Mouse (Mus musculus) heart, embryonic 16.5 days (tissue): ENCODE data around the gene Cldn9. TPM values are rescaled to one million over a fixed set of nuclear protein-coding genes. Genes with fewer than 3 reads are reported as not detected.

Experiments used
- ATAC-seq: fragments of 200-750 bp; cut with Nextera tagmentation; replicated peaks from 2 replicates; pipeline ENCODE4 v1.8.0; 2017; ENCODE audit warnings: moderate number of reproducible peaks; ENCODE audit not compliant: insufficient read depth, low FRiP score; ENCODE audit errors: extremely low read depth
- H3K27ac ChIP-seq: fragments of 300-500 bp; sonication (generic); 2 replicates; pipeline ENCODE4 v1.5.1; 2014; ENCODE audit warnings: mild to moderate bottlenecking, low read length, control low read depth, moderate library complexity
- H3K27me3 ChIP-seq: fragments of 300-500 bp; sonication (generic); 2 replicates; pipeline ENCODE4 v1.6.1; 2014; ENCODE audit warnings: low read length, mixed read lengths; ENCODE audit not compliant: control insufficient read depth, insufficient read depth
- H3K36me3 ChIP-seq: fragments of 300-500 bp; sonication (generic); 2 replicates; pipeline ENCODE4 v1.6.1; 2014; ENCODE audit not compliant: control insufficient read depth, insufficient read depth
- H3K4me1 ChIP-seq: fragments of 300-500 bp; sonication (generic); 2 replicates; pipeline ENCODE4 v1.6.1; 2014; ENCODE audit warnings: low read length, mixed read lengths; ENCODE audit not compliant: control insufficient read depth, insufficient read depth
- H3K4me2 ChIP-seq: fragments of 300-500 bp; sonication (generic); 2 replicates; pipeline ENCODE4 v1.6.1; 2014; ENCODE audit warnings: low read depth, mild to moderate bottlenecking, control low read depth, low read length
- H3K4me3 ChIP-seq: fragments of 300-500 bp; sonication (generic); 2 replicates; pipeline ENCODE4 v1.5.1; 2014; ENCODE audit warnings: mild to moderate bottlenecking, control low read depth, low read length
- H3K9ac ChIP-seq: fragments of 300-500 bp; sonication (generic); 2 replicates; pipeline ENCODE4 v1.6.1; 2014; ENCODE audit warnings: low read length, control low read depth
- H3K9me3 ChIP-seq: fragments of 300-500 bp; sonication (generic); replicated peaks from 2 replicates; pipeline ENCODE4 v1.6.1; 2016; ENCODE audit warnings: low read length; ENCODE audit not compliant: control insufficient read depth
- WGBS: fragments of 180-500 bp; shearing (Covaris S2); extraction: QIAGEN DNeasy Blood & Tissue Kit; methylation state at CpG from one replicate; pipeline ENCODE4 v1.1.7; 2014; 5-methylcytosine and 5-hydroxymethylcytosine counted together
- polyA plus RNA-seq: library from polyadenylated mRNA; unstranded; fragments of >200 nt; fragmentation: Nextera tagmentation; extraction: Ambion mirVana; gene quantifications from 2 replicates; pipeline ENCODE4 v1.2.1, GENCODE M21; 2015

Cldn9 gene
- polyA plus RNA-seq, 1 experiment from 2014 or later = 0.22 TPM

- 48% methylated on average over 2 of the region's 2 CpGs for WGBS
- ATAC-seq = no peak
- Histone ChIP-seq H3K9ac (no peak overlapping the region), H3K36me3 (no peaks in the 10 kb centered on the region), H3K4me3 (no peak overlapping the region), H3K9me3 (no peaks in the 10 kb centered on the region), H3K4me1 (no peaks in the 10 kb centered on the region), H3K27me3 (peaks cover 4% of the 10 kb centered on the region; the same call in 1 of the 2 replicates), H3K27ac (no peak overlapping the region), H3K4me2 (no peak overlapping the region)
These were observed 33.2 kb upstream of the Cldn9 start for GRCm38 (mm10) chr17:23717003-23717402.

- no peak; the same call in 1 of the 2 replicates for ATAC-seq
- H3K4me3 ChIP-seq = no peak overlapping the region
- H3K27me3 ChIP-seq = peaks cover 11% of the 10 kb centered on the region
- H3K4me1 ChIP-seq = no peaks in the 10 kb centered on the region
- no peak overlapping the region for H3K27ac ChIP-seq
- H3K36me3 ChIP-seq = no peaks in the 10 kb centered on the region
- H3K9ac ChIP-seq = no peak overlapping the region
- H3K9me3 ChIP-seq = no peaks in the 10 kb centered on the region
- H3K4me2 ChIP-seq = no peak overlapping the region
- WGBS = 0% methylated on average over 3 of the region's 3 CpGs
These were observed 22.4 kb upstream of the Cldn9 start for GRCm38 (mm10) chr17:23706212-23706611.

GRCm38 (mm10) chr17:23705525-23706104 lies 21.8 kb upstream of the Cldn9 start:
- H3K27me3 ChIP-seq = peaks cover 16% of the 10 kb centered on the region

DNA sequence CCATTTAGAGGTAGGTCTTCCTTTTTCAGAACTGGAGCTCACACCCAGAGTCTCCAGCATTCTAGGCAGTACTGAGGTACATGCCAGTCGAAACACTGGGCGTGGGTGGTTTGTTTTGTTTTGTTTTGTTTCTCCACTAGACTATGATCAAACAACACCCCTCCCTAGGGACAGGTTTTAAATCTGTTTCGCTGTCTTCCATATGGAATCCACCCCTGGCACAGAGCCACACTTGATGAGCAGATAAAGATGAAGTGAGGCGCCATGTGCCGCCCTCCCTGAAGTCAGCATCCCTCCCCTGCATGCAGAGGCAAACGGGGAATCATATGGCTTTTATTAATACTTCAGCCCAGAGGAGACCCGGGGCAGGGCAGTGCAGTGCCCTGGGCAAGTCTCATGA lies 20.9 kb upstream of the Cldn9 start:
- Histone ChIP-seq H3K4me1 (0 out of 2 replicates have a peak, but pooled peaks cover 3% of the 10 kb centered on the region), H3K9me3 (no peaks in the 10 kb centered on the region), H3K4me3 (no peak overlapping the region), H3K36me3 (no peaks in the 10 kb centered on the region), H3K27ac (no peak overlapping the region), H3K4me2 (no peak overlapping the region), H3K27me3 (peaks cover 16% of the 10 kb centered on the region), H3K9ac (no peak overlapping the region)
- whole genome bisulfite sequencing = 53% methylated on average over 7 of the region's 7 CpGs
- ATAC-seq = no peak

More at GRCm38 (mm10) chr17:23705525-23706104, 21.8 kb upstream of the Cldn9 start:
- no peak overlapping the region for H3K4me2 ChIP-seq
- H3K4me1 ChIP-seq = no peaks in the 10 kb centered on the region
- no peak for ATAC-seq
- no peaks in the 10 kb centered on the region for H3K9me3 ChIP-seq
- no peak overlapping the region for H3K27ac ChIP-seq
- H3K36me3 ChIP-seq = no peaks in the 10 kb centered on the region
- H3K9ac ChIP-seq = no peak overlapping the region
- 69% methylated on average over 7 of the region's 7 CpGs for WGBS
- no peak overlapping the region for H3K4me3 ChIP-seq

DNA sequence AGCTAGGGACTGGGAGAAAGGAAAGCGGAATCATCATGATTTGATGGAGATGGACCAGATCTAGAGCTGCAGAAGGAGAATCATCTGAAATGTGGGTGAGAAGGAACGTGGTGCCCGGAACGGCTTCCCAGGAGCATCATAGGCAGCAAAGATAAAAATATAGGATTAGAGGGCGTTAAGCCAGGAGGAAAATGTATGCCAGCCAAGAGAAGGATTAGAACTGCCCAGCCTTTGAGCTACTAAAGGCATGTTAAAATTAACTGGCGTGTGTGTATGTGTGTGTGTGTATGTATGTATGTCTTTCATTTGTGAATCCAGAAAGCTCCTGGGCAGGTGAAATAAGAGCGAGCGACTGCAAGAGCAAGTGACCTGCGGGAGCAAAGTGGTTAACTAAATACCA lies 19.5 kb upstream of the Cldn9 start:
- 76% methylated on average over 9 of the region's 9 CpGs for WGBS
- no peak overlapping the region for H3K4me2 ChIP-seq
- H3K9me3 ChIP-seq = no peaks in the 10 kb centered on the region
- H3K36me3 ChIP-seq = no peaks in the 10 kb centered on the region
- peaks cover 8% of the 10 kb centered on the region; the same call in 1 of the 2 replicates for H3K4me1 ChIP-seq
- no peak overlapping the region for H3K27ac ChIP-seq
- no peak for ATAC-seq
- H3K4me3 ChIP-seq = no peak overlapping the region
- peaks cover 25% of the 10 kb centered on the region for H3K27me3 ChIP-seq
- no peak overlapping the region for H3K9ac ChIP-seq

DNA sequence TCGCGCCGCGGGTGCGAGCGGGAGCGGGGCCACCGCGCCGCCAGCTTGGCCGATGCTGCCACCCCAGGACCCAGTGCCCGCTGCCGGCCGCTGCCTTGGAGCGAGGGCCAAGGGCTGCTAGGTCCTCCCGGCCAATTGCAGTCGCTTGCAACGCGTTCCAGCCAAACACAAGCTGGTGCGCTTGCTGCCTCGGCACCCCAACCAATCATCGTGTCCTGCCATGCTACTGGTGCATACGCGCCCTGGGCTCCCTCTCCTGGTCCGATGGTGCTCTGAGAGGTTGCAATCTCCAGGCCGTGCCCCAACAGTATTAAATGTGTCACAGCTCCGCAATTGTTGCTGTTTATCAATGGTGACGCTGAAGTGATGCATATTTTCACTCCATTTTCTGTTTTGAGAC lies 16.3 kb upstream of the Cldn9 start:
- ATAC-seq = peak; percentile 97
- Histone ChIP-seq H3K27me3 (peaks cover 28% of the 10 kb centered on the region), H3K9ac (peak overlapping the region; percentile 72), H3K4me3 (peak overlapping the region; percentile 70), H3K36me3 (no peaks in the 10 kb centered on the region), H3K4me2 (peak overlapping the region; percentile 100), H3K4me1 (peaks cover 8% of the 10 kb centered on the region; the same call in 1 of the 2 replicates), H3K9me3 (no peaks in the 10 kb centered on the region), H3K27ac (no peak overlapping the region)
- WGBS = 1% methylated on average over 28 of the region's 28 CpGs

DNA sequence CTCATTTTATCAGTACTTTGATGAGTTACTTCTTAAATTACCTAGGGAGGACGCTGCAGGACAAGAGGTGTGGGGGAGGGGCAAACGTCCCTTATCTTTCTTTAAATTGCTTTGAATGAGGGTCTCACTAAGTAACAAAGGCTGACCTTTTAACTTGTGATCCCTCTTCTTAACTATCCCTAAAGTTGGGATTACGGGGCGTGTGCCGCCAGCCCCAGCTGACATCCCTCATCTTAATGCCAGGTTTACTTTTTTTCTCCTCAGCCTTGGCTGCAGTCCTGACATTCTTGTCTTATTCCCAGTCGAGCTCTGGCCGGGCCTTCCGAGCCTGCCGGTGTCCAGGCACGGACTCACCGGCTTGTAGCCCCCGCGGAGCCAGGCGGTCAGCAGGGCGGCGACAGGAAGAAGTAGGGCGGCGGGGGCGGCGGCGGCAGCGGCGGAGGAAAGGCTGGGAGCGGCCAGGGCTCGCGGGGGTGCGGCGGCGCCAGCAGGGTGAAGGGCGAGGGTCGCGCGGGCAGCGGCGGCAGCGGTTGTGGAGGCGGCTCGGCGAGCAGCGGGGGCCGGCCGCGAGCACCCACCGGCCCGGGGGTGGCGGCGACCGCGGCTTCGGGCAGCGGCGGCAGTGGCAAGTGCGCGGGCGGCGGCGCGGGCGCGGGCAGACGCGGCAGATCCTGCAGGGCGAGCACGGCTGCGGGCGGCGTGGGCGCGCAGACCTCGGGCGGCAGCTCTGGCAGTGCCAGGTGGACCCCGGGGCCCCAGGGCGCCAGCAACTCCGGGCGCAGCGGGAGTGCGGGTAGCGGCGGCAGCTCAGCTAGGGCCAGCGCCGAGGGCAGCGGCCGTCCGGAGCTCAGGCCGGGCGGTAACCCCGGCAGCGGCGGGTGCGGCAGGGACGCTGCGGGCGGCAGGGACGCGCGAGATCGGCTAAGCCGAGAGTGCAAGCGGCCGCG lies 15.6 kb upstream of the Cldn9 start:
- ATAC-seq = 0 out of 2 replicates have a peak, but pooled peaks have one; percentile 4
- H3K4me2 ChIP-seq = peak overlapping the region; percentile 100
- peak overlapping the region; percentile 70 for H3K4me3 ChIP-seq
- H3K4me1 ChIP-seq = peaks cover 8% of the 10 kb centered on the region; the same call in 1 of the 2 replicates
- H3K36me3 ChIP-seq = no peaks in the 10 kb centered on the region
- no peak overlapping the region for H3K27ac ChIP-seq
- H3K9ac ChIP-seq = peak overlapping the region; percentile 72
- H3K27me3 ChIP-seq = peaks cover 25% of the 10 kb centered on the region
- H3K9me3 ChIP-seq = no peaks in the 10 kb centered on the region
- under 1% methylated on average over 77 of the region's 101 CpGs for WGBS

- Histone ChIP-seq H3K9me3 (no peaks in the 10 kb centered on the region), H3K4me2 (no peak overlapping the region), H3K4me3 (no peak overlapping the region), H3K9ac (no peak overlapping the region), H3K4me1 (peaks cover 8% of the 10 kb centered on the region; the same call in 1 of the 2 replicates), H3K36me3 (no peaks in the 10 kb centered on the region), H3K27me3 (peaks cover 23% of the 10 kb centered on the region), H3K27ac (no peak overlapping the region)
- no peak for ATAC-seq
- 28% methylated on average over 3 of the region's 3 CpGs for WGBS
These were observed 12.0 kb upstream of the Cldn9 start for GRCm38 (mm10) chr17:23695801-23696200.

GRCm38 (mm10) chr17:23694491-23694890 lies 10.7 kb upstream of the Cldn9 start:
- WGBS = 33% methylated on average over 1 of the region's 1 CpGs
- Histone ChIP-seq H3K4me1 (peaks cover 5% of the 10 kb centered on the region; the same call in 1 of the 2 replicates), H3K9ac (no peak overlapping the region), H3K36me3 (no peaks in the 10 kb centered on the region), H3K27ac (no peak overlapping the region), H3K4me2 (no peak overlapping the region), H3K4me3 (no peak overlapping the region), H3K9me3 (no peaks in the 10 kb centered on the region), H3K27me3 (peaks cover 21% of the 10 kb centered on the region)
- ATAC-seq = no peak
